Mouse (Mus musculus): ENCODE data around the gene Tns1. TPM values are rescaled to one million over a fixed set of nuclear protein-coding genes. Genes with fewer than 3 reads are reported as not detected.

The Tns1 gene
- polyA plus RNA-seq, 1 experiment from 2014 or later = 11.3 TPM

Other genes starting within 250 kb of the Tns1 start
- 0.15 and 0.22 TPM in 2 replicates for gene Rufy4, start 1.1 kb upstream of the Tns1 start, polyA plus RNA-seq (2014; fragmentation: Nextera tagmentation; extraction: Ambion mirVana)
- 0.07 and 0.08 TPM in 2 replicates for gene Cxcr2, start 29.5 kb upstream of the Tns1 start, polyA plus RNA-seq (2014; fragmentation: Nextera tagmentation; extraction: Ambion mirVana)
- gene Cxcr1, start 70.2 kb upstream of the Tns1 start, polyA plus RNA-seq (2014; fragmentation: Nextera tagmentation; extraction: Ambion mirVana) = not detected in 2 replicates
- gene Arpc2, start 111.6 kb upstream of the Tns1 start, polyA plus RNA-seq (2014; fragmentation: Nextera tagmentation; extraction: Ambion mirVana) = 294 and 316 TPM in 2 replicates
- gene Gpbar1, start 154.1 kb upstream of the Tns1 start, polyA plus RNA-seq (2014; fragmentation: Nextera tagmentation; extraction: Ambion mirVana) = not detected in 2 replicates
- 188 and 204 TPM in 2 replicates for gene Aamp, start 160.3 kb upstream of the Tns1 start, polyA plus RNA-seq (2014; fragmentation: Nextera tagmentation; extraction: Ambion mirVana)
- 137 and 145 TPM in 2 replicates for gene Pnkd, start 160.5 kb upstream of the Tns1 start, polyA plus RNA-seq (2014; fragmentation: Nextera tagmentation; extraction: Ambion mirVana)
- 7.3 and 7.5 TPM in 2 replicates for gene Tmbim1, start 181.2 kb upstream of the Tns1 start, polyA plus RNA-seq (2014; fragmentation: Nextera tagmentation; extraction: Ambion mirVana)
- gene Catip, start 237.7 kb upstream of the Tns1 start, polyA plus RNA-seq (2014; fragmentation: Nextera tagmentation; extraction: Ambion mirVana) = 0.86 and 1.1 TPM in 2 replicates